Mouse (Mus musculus) midbrain, postnatal 0 days (tissue): ENCODE results near the gene Aunip. TPM values are rescaled to one million over a fixed set of nuclear protein-coding genes. Genes with fewer than 3 reads are reported as not detected.

Experiments used
- ATAC-seq: fragments of 200-750 bp; cut with Nextera tagmentation; 2 replicates; pipeline ENCODE4 v1.8.0; 2017; ENCODE audit warnings: moderate number of reproducible peaks, mild to moderate bottlenecking, moderate TSS enrichment, moderate library complexity; ENCODE audit not compliant: low FRiP score
- DNase-seq: peaks from one replicate; pipeline ENCODE4 v3.0.0-alpha.2; 2015; ENCODE audit warnings: low spot score
- H3K27ac ChIP-seq: fragments of 300-500 bp; sonication (generic); 2 replicates; pipeline ENCODE4 v1.5.1; 2014; ENCODE audit warnings: low read depth, mild to moderate bottlenecking, low read length, mixed read lengths
- H3K27me3 ChIP-seq: fragments of 300-500 bp; sonication (generic); 2 replicates; pipeline ENCODE4 v1.6.1; 2014; ENCODE audit warnings: low read length, control low read depth, mixed read lengths; ENCODE audit not compliant: insufficient read depth
- H3K36me3 ChIP-seq: fragments of 300-500 bp; sonication (generic); 2 replicates; pipeline ENCODE4 v1.6.1; 2014; ENCODE audit warnings: low read length, control low read depth, mixed read lengths; ENCODE audit not compliant: insufficient read depth
- H3K4me1 ChIP-seq: fragments of 300-500 bp; sonication (generic); 2 replicates; pipeline ENCODE4 v1.6.1; 2014; ENCODE audit warnings: mild to moderate bottlenecking, control low read depth, antibody characterized with exemption, low read length, mixed read lengths; ENCODE audit not compliant: insufficient read depth
- H3K4me2 ChIP-seq: fragments of 300-500 bp; sonication (generic); 2 replicates; pipeline ENCODE4 v1.6.1; 2014; ENCODE audit warnings: low read depth, mild to moderate bottlenecking, low read length, mixed read lengths; ENCODE audit not compliant: poor library complexity, severe bottlenecking
- H3K4me3 ChIP-seq: fragments of 300-500 bp; sonication (generic); 2 replicates; pipeline ENCODE4 v1.5.1; 2014; ENCODE audit warnings: low read depth, mild to moderate bottlenecking, low read length, moderate library complexity
- H3K9ac ChIP-seq: fragments of 300-500 bp; sonication (generic); replicated peaks from 2 replicates; pipeline ENCODE4 v1.6.1; 2014; ENCODE audit warnings: mild to moderate bottlenecking, low read length, moderate library complexity, mixed read lengths; ENCODE audit not compliant: poor library complexity, severe bottlenecking
- H3K9me3 ChIP-seq: fragments of 300-500 bp; sonication (generic); 2 replicates; pipeline ENCODE4 v1.6.1; 2016; ENCODE audit warnings: low read length, control low read depth
- CTCF ChIP-seq: IDR thresholded peaks from 2 replicates; pipeline ENCODE4 v1.5.1; 2016; ENCODE audit warnings: antibody characterized with exemption, mild to moderate bottlenecking
- WGBS: fragments of 180-500 bp; shearing (Covaris S2); extraction: QIAGEN DNeasy Blood & Tissue Kit; methylation state at CpG from one replicate; pipeline ENCODE4 v1.1.7; 2014; 5-methylcytosine and 5-hydroxymethylcytosine counted together
- polyA plus RNA-seq: library from polyadenylated mRNA; unstranded; fragments of >200 nt; fragmentation: Nextera tagmentation; extraction: Ambion mirVana; gene quantifications from 2 replicates; pipeline ENCODE4 v1.2.1, GENCODE M21; 2015
- total RNA-seq: library from RNA; depleted of rRNA; stranded (reverse); fragments of >200 nt; gene quantifications from 2 replicates; pipeline ENCODE4 v1.2.3, GENCODE M21; 2014

Aunip gene
- total and polyA plus RNA-seq, 2 experiments from 2014 or later, result 0.91 to 1.5 TPM

DNA sequence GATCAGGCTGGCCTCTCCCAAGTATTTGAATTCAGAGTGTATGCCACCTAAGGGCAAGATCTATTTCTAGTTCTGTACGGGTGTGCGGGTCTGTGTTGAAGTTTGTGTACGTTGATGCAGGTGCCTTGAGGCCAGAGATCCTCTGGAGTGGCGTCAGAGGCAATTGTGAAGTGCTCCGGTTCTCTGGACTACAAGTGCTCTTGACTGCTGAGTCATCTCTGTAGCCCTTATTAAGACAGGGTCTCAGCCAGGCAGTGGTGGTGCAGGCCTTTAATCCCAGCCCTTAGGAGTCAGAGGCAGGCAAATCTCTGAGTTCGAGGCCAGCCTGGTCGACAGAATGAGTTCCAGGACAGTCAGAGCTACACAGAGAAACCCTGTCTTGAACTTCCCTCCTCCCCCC lies 4.8 kb downstream of the Aunip start:
- Histone ChIP-seq H3K4me2 (no peak overlapping the region), H3K36me3 (no peaks in the 10 kb centered on the region), H3K4me3 (no peak overlapping the region), H3K9ac (no peak overlapping the region), H3K27ac (no peak overlapping the region), H3K9me3 (no peaks in the 10 kb centered on the region), H3K27me3 (no peaks in the 10 kb centered on the region), H3K4me1 (peaks cover 6% of the 10 kb centered on the region; the same call in 1 of the 2 replicates)
- ATAC-seq (no peak), DNase-seq (no peak)
- WGBS, result 85% methylated on average over 7 of the region's 7 CpGs
- no peak for TF ChIP-seq CTCF

DNA sequence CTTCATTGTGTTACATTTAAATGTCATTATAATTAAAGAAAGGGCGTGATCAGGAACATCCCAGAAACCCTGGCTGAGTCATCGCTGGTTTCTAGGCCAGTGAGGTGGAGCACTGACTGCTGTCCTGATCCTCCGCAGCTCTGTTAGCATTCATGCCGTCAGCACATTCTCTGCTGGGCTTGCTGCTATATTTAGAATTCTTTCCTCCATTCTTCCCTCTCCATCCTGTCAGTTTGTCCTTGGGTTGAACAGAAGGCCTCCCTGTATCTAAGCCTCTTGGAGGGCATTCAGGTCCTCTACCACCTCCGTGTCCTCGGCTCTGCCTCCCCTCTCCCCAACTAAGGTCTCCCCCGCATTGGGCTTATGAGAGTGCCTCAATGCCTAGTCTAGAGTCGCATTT lies 6.2 kb downstream of the Aunip start:
- WGBS, result 74% methylated on average over 8 of the region's 8 CpGs
- Histone ChIP-seq H3K9ac (no peak overlapping the region), H3K4me1 (no peaks in the 10 kb centered on the region), H3K36me3 (no peaks in the 10 kb centered on the region), H3K9me3 (no peaks in the 10 kb centered on the region), H3K4me3 (no peak overlapping the region), H3K27ac (no peak overlapping the region), H3K4me2 (no peak overlapping the region), H3K27me3 (no peaks in the 10 kb centered on the region)
- DNase-seq (peak; percentile 38), ATAC-seq (no peak)
- TF ChIP-seq CTCF, result no peak

DNA sequence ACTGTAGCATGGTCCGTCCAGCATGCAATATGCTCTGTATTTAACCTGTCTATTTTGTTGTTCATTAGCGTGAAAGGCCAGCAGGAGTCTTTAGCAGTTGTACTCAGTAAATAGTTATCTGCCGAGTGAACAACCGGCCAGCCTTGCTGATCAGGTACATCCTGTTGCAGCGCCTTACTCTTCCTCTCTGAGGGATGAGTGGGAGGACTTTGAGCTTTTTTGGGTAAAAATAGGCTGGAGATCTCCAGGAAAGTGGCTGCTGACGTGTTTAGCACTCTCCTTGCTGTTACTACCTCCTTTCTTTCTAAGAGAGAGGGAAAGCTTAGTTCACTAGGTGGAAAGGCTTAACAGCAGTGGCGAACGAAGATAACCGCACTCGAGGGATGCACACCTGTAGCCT lies 6.9 kb downstream of the Aunip start:
- 84% methylated on average over 10 of the region's 10 CpGs for WGBS

DNA sequence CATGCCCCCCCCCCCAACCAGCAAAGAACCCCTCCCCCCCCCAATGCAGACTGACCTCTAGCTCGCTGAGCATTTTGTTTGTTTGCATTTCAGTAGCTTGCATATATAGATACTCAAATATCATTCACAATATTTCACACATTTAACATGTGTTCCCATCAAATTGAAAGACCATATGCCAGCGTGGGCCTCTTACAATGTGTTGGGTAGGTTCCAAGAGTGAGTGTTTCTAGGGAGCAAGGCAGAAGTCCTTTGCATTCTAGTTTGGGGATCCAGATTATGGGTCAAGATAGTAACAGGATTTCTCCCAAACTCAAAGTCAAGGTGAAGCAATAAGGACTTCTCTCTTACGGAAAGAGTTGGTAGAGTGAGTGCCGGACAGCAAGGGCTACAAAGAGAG lies 7.7 kb downstream of the Aunip start:
- 98% methylated on average over 4 of the region's 4 CpGs for WGBS
- Histone ChIP-seq H3K9me3 (no peaks in the 10 kb centered on the region), H3K4me3 (no peak overlapping the region), H3K9ac (no peak overlapping the region), H3K27ac (no peak overlapping the region), H3K27me3 (no peaks in the 10 kb centered on the region), H3K4me1 (no peaks in the 10 kb centered on the region), H3K36me3 (no peaks in the 10 kb centered on the region), H3K4me2 (no peak overlapping the region)
- DNase-seq, result no peak
- TF ChIP-seq CTCF, result no peak
- ATAC-seq, result no peak

More for the DNA sequence above, 6.9 kb downstream of the Aunip start:
- no peak overlapping the region for H3K4me2 ChIP-seq
- H3K4me1 ChIP-seq, result no peaks in the 10 kb centered on the region
- no peaks in the 10 kb centered on the region for H3K27me3 ChIP-seq
- DNase-seq (no peak), ATAC-seq (no peak)
- no peak for TF ChIP-seq CTCF
- no peaks in the 10 kb centered on the region for H3K9me3 ChIP-seq
- no peak overlapping the region for H3K27ac ChIP-seq
- H3K36me3 ChIP-seq, result no peaks in the 10 kb centered on the region
- H3K4me3 ChIP-seq, result no peak overlapping the region
- H3K9ac ChIP-seq, result no peak overlapping the region

DNA sequence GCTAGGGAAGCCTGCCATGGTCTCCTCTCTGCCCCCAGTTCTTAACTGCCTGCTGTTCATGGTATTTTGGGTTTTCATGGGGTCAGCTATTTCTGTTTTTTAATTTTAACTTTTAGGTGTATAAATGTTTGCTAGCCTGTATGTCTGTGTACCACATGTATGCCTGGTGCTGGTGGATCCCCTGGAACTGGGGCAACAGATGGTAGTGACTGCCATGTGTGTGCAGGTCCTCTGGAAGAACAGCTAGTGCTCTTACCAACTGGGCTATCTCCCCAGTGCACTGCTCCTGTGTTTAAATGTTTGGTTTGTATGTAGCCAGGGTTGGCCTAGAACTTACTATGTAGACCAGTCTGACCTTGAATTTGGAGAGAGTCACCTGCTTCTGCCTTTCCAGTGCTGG lies 8.5 kb downstream of the Aunip start:
- no peak overlapping the region for H3K9ac ChIP-seq
- no peak overlapping the region for H3K4me3 ChIP-seq
- H3K9me3 ChIP-seq, result no peaks in the 10 kb centered on the region
- no peak overlapping the region for H3K27ac ChIP-seq
- no peaks in the 10 kb centered on the region for H3K27me3 ChIP-seq
- no peak for TF ChIP-seq CTCF
- no peaks in the 10 kb centered on the region for H3K36me3 ChIP-seq
- DNase-seq (no peak), ATAC-seq (no peak)
- H3K4me1 ChIP-seq, result no peaks in the 10 kb centered on the region
- H3K4me2 ChIP-seq, result no peak overlapping the region

DNA sequence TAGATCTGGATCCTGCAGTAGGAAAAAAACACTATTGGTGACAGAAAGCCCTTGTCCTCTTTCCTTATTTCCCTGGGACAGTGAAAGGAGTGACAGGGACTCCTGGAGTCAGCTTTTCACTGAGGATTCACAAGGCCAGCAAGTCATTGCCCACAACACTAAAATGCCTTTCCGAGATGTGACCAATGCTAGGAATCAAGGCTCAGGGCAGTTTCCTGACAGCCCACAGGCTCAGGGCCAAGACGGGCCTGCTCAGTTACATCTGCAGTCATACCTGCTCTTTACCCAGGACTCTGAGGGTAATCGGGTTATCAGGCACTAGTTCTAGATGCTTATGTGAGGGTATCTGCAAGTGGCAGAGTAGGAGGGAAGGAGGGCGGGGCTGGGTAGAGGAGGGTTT lies 12.6 kb downstream of the Aunip start:
- Histone ChIP-seq H3K36me3 (peaks cover 14% of the 10 kb centered on the region; the same call in 1 of the 2 replicates), H3K9ac (no peak overlapping the region), H3K4me2 (no peak overlapping the region), H3K27me3 (no peaks in the 10 kb centered on the region), H3K4me3 (no peak overlapping the region), H3K27ac (no peak overlapping the region), H3K4me1 (no peaks in the 10 kb centered on the region), H3K9me3 (no peaks in the 10 kb centered on the region)
- ATAC-seq (no peak), DNase-seq (no peak)
- 92% methylated on average over 4 of the region's 4 CpGs for WGBS
- no peak for TF ChIP-seq CTCF
